Mouse (Mus musculus) brain, embryonic 14.5 days (tissue): ENCODE results near the gene Fndc4. TPM values are rescaled to one million over a fixed set of nuclear protein-coding genes. Genes with fewer than 3 reads are reported as not detected.
A peak's percentile ranks its signal among the peaks of the same experiment; 100 is the strongest.

Experiments
- DNase-seq: peaks from one replicate; pipeline ENCODE4 v3.0.0-alpha.2; 2011; ENCODE audit warnings: low read depth
- CTCF ChIP-seq: fragments of 200-500 bp; IDR thresholded peaks from 2 replicates; pipeline ENCODE4 v1.5.1; 2012; ENCODE audit warnings: inconsistent platforms, mild to moderate bottlenecking, moderate library complexity, borderline replicate concordance; ENCODE audit not compliant: insufficient read depth, insufficient read length; ENCODE audit errors: extremely low read depth
- POLR2A ChIP-seq: fragments of 200-500 bp; IDR thresholded peaks from 2 replicates; pipeline ENCODE4 v1.6.1; 2012; ENCODE audit warnings: mild to moderate bottlenecking, inconsistent platforms, borderline replicate concordance; ENCODE audit not compliant: poor library complexity, insufficient read depth, insufficient read length, severe bottlenecking; ENCODE audit errors: extremely low read depth
- polyA plus RNA-seq: library from polyadenylated mRNA; depleted of rRNA; stranded (reverse); fragments of >200 nt; gene quantifications from 2 replicates; pipeline ENCODE4 v1.2.3, GENCODE M21; 2012; rRNA removed

The Fndc4 gene
- polyA plus RNA-seq, 1 experiment = 149 TPM

- DNase-seq = no peak
- TF ChIP-seq CTCF (no peak), POLR2A (no peak)
Observed at GRCm38 (mm10) chr5:31254901-31255300, 41.0 kb downstream of the Fndc4 start.

GRCm38 (mm10) chr5:31254452-31254851, 41.4 kb downstream of the Fndc4 start:
- DNase-seq = no peak
- TF ChIP-seq POLR2A = no peak
- TF ChIP-seq CTCF = no peak

GRCm38 (mm10) chr5:31253806-31254205, 42.1 kb downstream of the Fndc4 start:
- TF ChIP-seq POLR2A (no peak), CTCF (no peak)
- no peak for DNase-seq

GRCm38 (mm10) chr5:31252795-31253545, 42.9 kb downstream of the Fndc4 start:
- TF ChIP-seq CTCF (no peak), POLR2A (no peak)
- no peak for DNase-seq

GRCm38 (mm10) chr5:31252151-31252550, 43.7 kb downstream of the Fndc4 start:
- no peak for DNase-seq

GRCm38 (mm10) chr5:31251541-31252101, 44.3 kb downstream of the Fndc4 start, which contains the start of gene Krtcap3:
Krtcap3 (plus strand) TSS chr5:31251691.
- TF ChIP-seq POLR2A (no peak), CTCF (no peak)
- DNase-seq = peak; percentile 22

More at GRCm38 (mm10) chr5:31252151-31252550, 43.7 kb downstream of the Fndc4 start:
- TF ChIP-seq POLR2A (no peak), CTCF (no peak)

GRCm38 (mm10) chr5:31250716-31251115, 45.2 kb downstream of the Fndc4 start:
- TF ChIP-seq POLR2A = no peak
- no peak for TF ChIP-seq CTCF

More at GRCm38 (mm10) chr5:31250716-31251115, 45.2 kb downstream of the Fndc4 start:
- peak; percentile 36 for DNase-seq

Other genes starting within 250 kb of the Fndc4 start
- 122 and 154 TPM in 2 replicates for gene Atraid, start 247.8 kb downstream of the Fndc4 start, polyA plus RNA-seq
- 40.7 and 44.5 TPM in 2 replicates for gene Slc5a6, start 247.2 kb downstream of the Fndc4 start, polyA plus RNA-seq
- 33.8 and 34.0 TPM in 2 replicates for gene Cad, start 241.3 kb downstream of the Fndc4 start, polyA plus RNA-seq
- not detected in 2 replicates for gene Dnajc5g, start 189.8 kb downstream of the Fndc4 start, polyA plus RNA-seq
- gene Slc30a3, start 187.8 kb downstream of the Fndc4 start, polyA plus RNA-seq = 21.2 and 31.6 TPM in 2 replicates
- gene Trim54, start 179.4 kb downstream of the Fndc4 start, polyA plus RNA-seq = 0.05 TPM in 1 of 2 replicates, not detected in the other
- gene Ucn, start 157.3 kb downstream of the Fndc4 start, polyA plus RNA-seq = not detected in 2 replicates
- gene Mpv17, start 141.8 kb downstream of the Fndc4 start, polyA plus RNA-seq = 55.9 and 74.4 TPM in 2 replicates
- 3.7 and 4.1 TPM in 2 replicates for gene Gm29609, start 116.2 kb downstream of the Fndc4 start, polyA plus RNA-seq
- 94.3 and 110 TPM in 2 replicates for gene Gtf3c2, start 115.9 kb downstream of the Fndc4 start, polyA plus RNA-seq
- 96.8 and 110 TPM in 2 replicates for gene Snx17, start 102.9 kb downstream of the Fndc4 start, polyA plus RNA-seq
- 53.3 and 58.6 TPM in 2 replicates for gene Eif2b4, start 102.7 kb downstream of the Fndc4 start, polyA plus RNA-seq
- 62.0 and 96.9 TPM in 2 replicates for gene Zfp513, start 93.8 kb downstream of the Fndc4 start, polyA plus RNA-seq
- gene Ppm1g, start 75.4 kb downstream of the Fndc4 start, polyA plus RNA-seq = 143 and 192 TPM in 2 replicates
- gene Nrbp1, start 55.2 kb downstream of the Fndc4 start, polyA plus RNA-seq = 143 and 175 TPM in 2 replicates
- 0.15 TPM in 1 of 2 replicates, not detected in the other for gene Gm9970, start 54.8 kb downstream of the Fndc4 start, polyA plus RNA-seq
- 3.4 and 6.4 TPM in 2 replicates for gene Krtcap3, start 44.4 kb downstream of the Fndc4 start, polyA plus RNA-seq
- gene Ift172, start 5.0 kb downstream of the Fndc4 start, polyA plus RNA-seq = 48.2 and 51.9 TPM in 2 replicates
- 0.77 and 0.86 TPM in 2 replicates for gene Gckr, start 1.4 kb upstream of the Fndc4 start, polyA plus RNA-seq
- 76.5 and 90.4 TPM in 2 replicates for gene Zfp512, start 156.4 kb upstream of the Fndc4 start, polyA plus RNA-seq
- gene 4930548H24Rik, start 189.7 kb upstream of the Fndc4 start, polyA plus RNA-seq = 0.03 and 0.10 TPM in 2 replicates
- 35.0 and 40.6 TPM in 2 replicates for gene Gpn1, start 198.7 kb upstream of the Fndc4 start, polyA plus RNA-seq
- 19.4 and 22.6 TPM in 2 replicates for gene Slc4a1ap, start 230.9 kb upstream of the Fndc4 start, polyA plus RNA-seq
- gene Supt7l, start 231.7 kb upstream of the Fndc4 start, polyA plus RNA-seq = 17.2 and 22.2 TPM in 2 replicates